Mouse (Mus musculus) neural tube, embryonic 15.5 days (tissue): ENCODE data around the gene Krt87. TPM values are rescaled to one million over a fixed set of nuclear protein-coding genes. Genes with fewer than 3 reads are reported as not detected.

Source experiments
- ATAC-seq: fragments of 200-750 bp; cut with Nextera tagmentation; 2 replicates; pipeline ENCODE4 v1.8.0; 2017; ENCODE audit warnings: mild to moderate bottlenecking, moderate TSS enrichment, moderate library complexity; ENCODE audit not compliant: low FRiP score
- H3K27ac ChIP-seq: fragments of 300-500 bp; sonication (generic); replicated peaks from 2 replicates; pipeline ENCODE4 v1.5.1; 2015; ENCODE audit warnings: mild to moderate bottlenecking, inconsistent platforms
- H3K27me3 ChIP-seq: fragments of 300-500 bp; sonication (generic); replicated peaks from 2 replicates; pipeline ENCODE4 v1.6.1; 2015; ENCODE audit warnings: inconsistent platforms
- H3K36me3 ChIP-seq: fragments of 300-500 bp; sonication (generic); 2 replicates; pipeline ENCODE4 v1.6.1; 2015; ENCODE audit warnings: inconsistent platforms
- H3K4me1 ChIP-seq: fragments of 300-500 bp; sonication (generic); 2 replicates; pipeline ENCODE4 v1.6.1; 2015; ENCODE audit warnings: inconsistent platforms
- H3K4me2 ChIP-seq: fragments of 300-500 bp; sonication (generic); 2 replicates; pipeline ENCODE4 v1.6.1; 2015; ENCODE audit warnings: inconsistent platforms, mild to moderate bottlenecking, moderate library complexity
- H3K4me3 ChIP-seq: fragments of 300-500 bp; sonication (generic); replicated peaks from 2 replicates; pipeline ENCODE4 v1.5.1; 2015; ENCODE audit warnings: mild to moderate bottlenecking, inconsistent platforms
- H3K9ac ChIP-seq: fragments of 300-500 bp; sonication (generic); replicated peaks from 2 replicates; pipeline ENCODE4 v1.6.1; 2015; ENCODE audit warnings: mild to moderate bottlenecking, inconsistent platforms
- H3K9me3 ChIP-seq: fragments of 300-500 bp; sonication (generic); replicated peaks from 2 replicates; pipeline ENCODE4 v1.6.1; 2016; ENCODE audit warnings: inconsistent platforms
- WGBS: fragments of 180-500 bp; shearing (Covaris S2); methylation state at CpG from one replicate; pipeline ENCODE4 v1.1.7; 2015; ENCODE audit warnings: mixed read lengths; 5-methylcytosine and 5-hydroxymethylcytosine counted together
- polyA plus RNA-seq: library from polyadenylated mRNA; unstranded; fragments of >200 nt; fragmentation: Nextera tagmentation; extraction: Ambion mirVana; gene quantifications from 2 replicates; pipeline ENCODE4 v1.2.1, GENCODE M21; 2015

Gene Krt87
- polyA plus RNA-seq, 1 experiment from 2014 or later: 0.51 TPM

GRCm38 (mm10) chr15:101387176-101387575, 51.4 kb downstream of the Krt87 start:
- Histone ChIP-seq H3K4me3 (no peak overlapping the region), H3K36me3 (no peaks in the 10 kb centered on the region)
- no peak for ATAC-seq

GRCm38 (mm10) chr15:101385064-101385463, 53.5 kb downstream of the Krt87 start:
- H3K4me2 ChIP-seq: no peak overlapping the region
- H3K9ac ChIP-seq: no peak overlapping the region
- no peaks in the 10 kb centered on the region for H3K27me3 ChIP-seq
- no peak for ATAC-seq
- no peaks in the 10 kb centered on the region for H3K9me3 ChIP-seq
- no peaks in the 10 kb centered on the region for H3K36me3 ChIP-seq
- WGBS: 91% methylated on average over 6 of the region's 6 CpGs
- H3K27ac ChIP-seq: no peak overlapping the region
- H3K4me1 ChIP-seq: no peaks in the 10 kb centered on the region
- no peak overlapping the region for H3K4me3 ChIP-seq

More at GRCm38 (mm10) chr15:101387176-101387575, 51.4 kb downstream of the Krt87 start:
- H3K27me3 ChIP-seq: no peaks in the 10 kb centered on the region
- H3K27ac ChIP-seq: no peak overlapping the region
- no peak overlapping the region for H3K4me2 ChIP-seq
- WGBS: 72% methylated on average over 3 of the region's 3 CpGs
- no peaks in the 10 kb centered on the region for H3K4me1 ChIP-seq
- no peaks in the 10 kb centered on the region for H3K9me3 ChIP-seq
- H3K9ac ChIP-seq: no peak overlapping the region

- 78% methylated on average over 7 of the region's 7 CpGs for WGBS
- Histone ChIP-seq H3K27me3 (no peaks in the 10 kb centered on the region), H3K4me1 (no peaks in the 10 kb centered on the region), H3K27ac (no peak overlapping the region), H3K9me3 (no peaks in the 10 kb centered on the region), H3K4me2 (no peak overlapping the region), H3K36me3 (no peaks in the 10 kb centered on the region), H3K4me3 (no peak overlapping the region), H3K9ac (no peak overlapping the region)
- no peak for ATAC-seq
These were observed 54.0 kb downstream of the Krt87 start for GRCm38 (mm10) chr15:101384610-101385009.

- no peak overlapping the region for H3K9ac ChIP-seq
- no peak overlapping the region for H3K4me2 ChIP-seq
- no peaks in the 10 kb centered on the region for H3K9me3 ChIP-seq
- no peaks in the 10 kb centered on the region for H3K36me3 ChIP-seq
- no peaks in the 10 kb centered on the region for H3K4me1 ChIP-seq
- H3K27me3 ChIP-seq: no peaks in the 10 kb centered on the region
- no peak overlapping the region for H3K27ac ChIP-seq
- ATAC-seq: no peak
- no peak overlapping the region for H3K4me3 ChIP-seq
- WGBS: 79% methylated on average over 11 of the region's 11 CpGs
These were observed 55.8 kb downstream of the Krt87 start for GRCm38 (mm10) chr15:101382811-101383210.

GRCm38 (mm10) chr15:101381758-101382157, 56.8 kb downstream of the Krt87 start:
- no peak for ATAC-seq
- Histone ChIP-seq H3K36me3 (no peaks in the 10 kb centered on the region), H3K27me3 (no peaks in the 10 kb centered on the region), H3K4me3 (no peak overlapping the region), H3K9ac (no peak overlapping the region), H3K27ac (no peak overlapping the region), H3K4me2 (no peak overlapping the region), H3K4me1 (no peaks in the 10 kb centered on the region), H3K9me3 (no peaks in the 10 kb centered on the region)
- 70% methylated on average over 9 of the region's 9 CpGs for WGBS

Other genes starting within 250 kb of the Krt87 start
- gene Grasp, start 214.6 kb downstream of the Krt87 start, polyA plus RNA-seq: 2.2 and 2.5 TPM in 2 replicates
- gene Nr4a1, start 184.5 kb downstream of the Krt87 start, polyA plus RNA-seq: 7.9 and 10.6 TPM in 2 replicates
- gene Atg101, start 154.5 kb downstream of the Krt87 start, polyA plus RNA-seq: 77.2 TPM in 2 replicates
- gene 6030408B16Rik, start 145.6 kb downstream of the Krt87 start, polyA plus RNA-seq: 0.44 and 0.63 TPM in 2 replicates
- 0.12 and 0.41 TPM in 2 replicates for gene Krt80, start 68.6 kb downstream of the Krt87 start, polyA plus RNA-seq
- gene Krt7, start 27.8 kb downstream of the Krt87 start, polyA plus RNA-seq: 1.0 and 12.2 TPM in 2 replicates
- gene Krt88, start 8.9 kb upstream of the Krt87 start, polyA plus RNA-seq: not detected in 2 replicates
- not detected in 2 replicates for gene Krt81, start 24.9 kb upstream of the Krt87 start, polyA plus RNA-seq
- 0.11 TPM in 1 of 2 replicates, not detected in the other for gene Krt86, start 34.7 kb upstream of the Krt87 start, polyA plus RNA-seq
- gene Krt83, start 52.7 kb upstream of the Krt87 start, polyA plus RNA-seq: not detected in 2 replicates
- 0.19 and 0.42 TPM in 2 replicates for gene Gm49425, start 78.5 kb upstream of the Krt87 start, polyA plus RNA-seq
- gene Krt84, start 94.0 kb upstream of the Krt87 start, polyA plus RNA-seq: 0.28 TPM in 1 of 2 replicates, not detected in the other
- gene Krt82, start 111.9 kb upstream of the Krt87 start, polyA plus RNA-seq: not detected in 2 replicates
- gene Krt90, start 124.1 kb upstream of the Krt87 start, polyA plus RNA-seq: 0.06 and 0.12 TPM in 2 replicates
- gene Krt75, start 135.1 kb upstream of the Krt87 start, polyA plus RNA-seq: 0.10 TPM in 1 of 2 replicates, not detected in the other
- gene Gm5414, start 189.4 kb upstream of the Krt87 start, polyA plus RNA-seq: not detected in 2 replicates
- not detected in 2 replicates for gene Gm5478, start 208.6 kb upstream of the Krt87 start, polyA plus RNA-seq
- gene Krt6b, start 241.5 kb upstream of the Krt87 start, polyA plus RNA-seq: 0.09 TPM in 1 of 2 replicates, not detected in the other